Comparison of ENCODE assay signal across 23 mouse cellular contexts in genomic region chr17:85020343-85020742, GRCm38 (mm10). TPM values are rescaled to one million over a fixed set of nuclear protein-coding genes. Genes with fewer than 3 reads are reported as not detected.
DNase-seq lines count a peak whose midpoint lies in the region; ATAC-seq and TF ChIP-seq lines count a peak whose summit lies in the region.
"Had no signal": no experiment of that assay in that cellular context is flagged by ENCODE, and none has a peak within 500 bp of the region (broad histone marks: within the 10 kb centered on the region; RNA-seq: fewer than 3 reads in every experiment).

No protein-coding gene starts in this region.

- peak; percentile 73 for ATAC-seq in kidney, embryonic 15.5 days (replicated peaks; ENCODE audit: low FRiP score)
- no peak for ATAC-seq in liver, embryonic 11.5 days (replicated peaks; ENCODE audit: low FRiP score)
- ATAC-seq: activated CD4-positive, CD25-positive, alpha-beta regulatory T cell, adult 4 months; CD4-positive, CD25-positive, alpha-beta regulatory T cell, adult 4 months; forebrain, embryonic 13.5 days; forebrain, embryonic 15.5 days; forebrain, postnatal 0 days; Patski had no signal

- H3K27me3 ChIP-seq in kidney, embryonic 15.5 days = no peaks in the 10 kb centered on the region
- no peaks in the 10 kb centered on the region for H3K27me3 ChIP-seq in liver, embryonic 11.5 days (replicated peaks; ENCODE audit: control insufficient read depth, insufficient read depth, low read length)
- no peaks in the 10 kb centered on the region for H3K27me3 ChIP-seq in CH12.LX (replicated peaks)
- H3K27me3 ChIP-seq: embryonic facial prominence, embryonic 12.5 days; forebrain, embryonic 13.5 days; forebrain, embryonic 15.5 days; Patski had no signal

- in situ Hi-C loops in CH12.LX (cut with MboI; ENCODE audit: low pct_ligation_motif_present, low pct_unique_long_range_greater_than_20kb, low sequenced_read_pairs) = no loop called here

- no peak for TF ChIP-seq POLR2A in CH12.LX (IDR thresholded peaks at IDR 0.05; ENCODE audit: low read depth, low read length)

- H3K79me2 ChIP-seq in CH12.LX (replicated peaks; ENCODE audit: control insufficient read depth, extremely low read depth, insufficient read depth, poor library complexity, severe bottlenecking) = no peaks in the 10 kb centered on the region

- no peak overlapping the region for H3K4me3 ChIP-seq in kidney, embryonic 15.5 days (replicated peaks)
- H3K4me3 ChIP-seq in liver, embryonic 11.5 days (ENCODE audit: low read depth, low read length) = no peak overlapping the region
- no peak overlapping the region for H3K4me3 ChIP-seq in CH12.LX (replicated peaks in 1 of 3; ENCODE audit: low read depth in 2 of 3, low read length in 2 of 3, poor library complexity in 1 of 3)
- H3K4me3 ChIP-seq: embryonic facial prominence, embryonic 10.5 days; embryonic facial prominence, embryonic 12.5 days; forebrain, embryonic 13.5 days; forebrain, embryonic 15.5 days had no signal

- 72% methylated on average over 3 of the region's 3 CpGs for WGBS in kidney, embryonic 15.5 days
- WGBS in liver, embryonic 11.5 days = 86% methylated on average over 3 of the region's 3 CpGs

- dilution Hi-C loops in CH12.LX (cut with MboI; ENCODE audit: extremely low pct_ligation_motif_present, extremely low pct_unique_long_range_greater_than_20kb, low sequenced_read_pairs) = no loop called here

- no peak for TF ChIP-seq EP300 in CH12.LX (IDR thresholded peaks at IDR 0.05; ENCODE audit: low read length)

- no peak for TF ChIP-seq CTCF in CH12.LX (conservative IDR thresholded peaks at IDR 0.05 in 1 of 2, IDR thresholded peaks at IDR 0.05 in 1 of 2; ENCODE audit: low read depth in 2 of 2, low read length in 2 of 2)

- no peak for TF ChIP-seq RAD21 in CH12.LX (IDR thresholded peaks at IDR 0.05; ENCODE audit: low read depth, low read length)

- no peaks in the 10 kb centered on the region for H3K9me3 ChIP-seq in kidney, embryonic 15.5 days (replicated peaks)
- H3K9me3 ChIP-seq in liver, embryonic 11.5 days (ENCODE audit: control insufficient read depth, low read length) = no peaks in the 10 kb centered on the region
- no peaks in the 10 kb centered on the region for H3K9me3 ChIP-seq in CH12.LX (replicated peaks; ENCODE audit: low read length)
- H3K9me3 ChIP-seq: embryonic facial prominence, embryonic 10.5 days; embryonic facial prominence, embryonic 12.5 days; forebrain, embryonic 13.5 days; forebrain, embryonic 15.5 days had no signal

- H3K36me3 ChIP-seq in kidney, embryonic 15.5 days = no peaks in the 10 kb centered on the region
- H3K36me3 ChIP-seq in liver, embryonic 11.5 days (ENCODE audit: control insufficient read depth, insufficient read depth, low read length) = no peaks in the 10 kb centered on the region
- H3K36me3 ChIP-seq in CH12.LX (replicated peaks in 1 of 2; ENCODE audit: control insufficient read depth in 1 of 2, insufficient read depth in 1 of 2, low read length in 1 of 2) = peaks cover 0 to 16% of the 10 kb centered on the region in 2 experiments
- H3K36me3 ChIP-seq: embryonic facial prominence, embryonic 12.5 days; forebrain, embryonic 15.5 days had no signal

- no peak overlapping the region for H3K4me2 ChIP-seq in kidney, embryonic 15.5 days
- H3K4me2 ChIP-seq in liver, embryonic 11.5 days = no peak overlapping the region
- no peak overlapping the region for H3K4me2 ChIP-seq in CH12.LX (ENCODE audit: insufficient read depth, low read depth, poor library complexity, severe bottlenecking)
- H3K4me2 ChIP-seq: embryonic facial prominence, embryonic 12.5 days; forebrain, embryonic 13.5 days; forebrain, embryonic 15.5 days had no signal

- no peak overlapping the region for H3K9ac ChIP-seq in kidney, embryonic 15.5 days
- no peak overlapping the region for H3K9ac ChIP-seq in liver, embryonic 11.5 days (ENCODE audit: low read depth, low read length)
- H3K9ac ChIP-seq in CH12.LX (ENCODE audit: insufficient read depth, low read depth) = no peak overlapping the region
- H3K9ac ChIP-seq: embryonic facial prominence, embryonic 12.5 days; forebrain, embryonic 13.5 days; forebrain, embryonic 15.5 days; forebrain, postnatal 0 days had no signal

- no peak overlapping the region for H3K27ac ChIP-seq in kidney, embryonic 15.5 days
- no peak overlapping the region for H3K27ac ChIP-seq in liver, embryonic 11.5 days (ENCODE audit: low read depth, low read length)
- H3K27ac ChIP-seq in CH12.LX (ENCODE audit: insufficient read depth, low read depth) = no peak overlapping the region
- H3K27ac ChIP-seq: embryonic facial prominence, embryonic 10.5 days; embryonic facial prominence, embryonic 12.5 days; forebrain, embryonic 13.5 days; forebrain, embryonic 15.5 days had no signal

- H3K4me1 ChIP-seq in kidney, embryonic 15.5 days = peaks cover 8% of the 10 kb centered on the region; the same call in 1 of the 2 replicates
- peaks cover 5% of the 10 kb centered on the region for H3K4me1 ChIP-seq in liver, embryonic 11.5 days (replicated peaks; ENCODE audit: control insufficient read depth, insufficient read depth, low read length)
- H3K4me1 ChIP-seq in CH12.LX (ENCODE audit: control insufficient read depth in 1 of 2, insufficient read depth in 2 of 2) = peaks cover 17 to 41% of the 10 kb centered on the region in 2 experiments
- H3K4me1 ChIP-seq: forebrain, embryonic 15.5 days had no signal

- DNase-seq in kidney, postnatal 14 days = no peak
- peak; percentile 12 for DNase-seq in liver, embryonic 11.5 days (ENCODE audit: low spot score)
- DNase-seq in liver (no peak), CH12.LX (ENCODE audit: extremely low read depth) (no peak)
- DNase-seq in gastrocnemius, adult 8-10 months (ENCODE audit: low spot score in 2 of 2) = no peak
- DNase-seq: adrenal gland, adult 8-10 months; adrenal gland, postnatal 14 days; adrenal gland, postnatal 36 days; B cell, adult 2 months; cerebellum, adult 11-12 months; cerebellum, adult 2 months; cerebellum, adult 9-10 months; cerebellum, postnatal 10 days; cerebellum, postnatal 25 days; forebrain, postnatal 0 days had no signal

TF ChIP-seq in CH12.LX, 34 proteins besides CTCF, POLR2A, EP300 and RAD21:
- TF ChIP-seq ZC3H11A (IDR thresholded peaks at IDR 0.05; ENCODE audit: low read depth, low read length) (no peak), CHD1 (IDR thresholded peaks at IDR 0.05; ENCODE audit: low read depth, low read length) (no peak), HCFC1 (IDR thresholded peaks at IDR 0.05; ENCODE audit: low read depth, low read length) (no peak), ZKSCAN1 (IDR thresholded peaks at IDR 0.05; ENCODE audit: borderline replicate concordance, low read depth, low read length) (peak; percentile 60; the same call in 1 of the 2 replicates)

RNA-seq across cellular contexts. Expression of gene Slc3a1, which starts 7.8 kb away (rescaled TPM):
- polyA plus RNA-seq in kidney, embryonic 15.5 days (2015; fragmentation: Nextera tagmentation; extraction: Ambion mirVana) = 11.1 and 13.1 TPM in 2 replicates
- polyA plus RNA-seq in liver, embryonic 11.5 days (2014; fragmentation: Nextera tagmentation; extraction: Ambion mirVana) = 0.27 and 0.49 TPM in 2 replicates
- 0.04 TPM in 1 of 2 replicates, not detected in the other for total RNA-seq in CH12.LX (2012; rRNA removed)
- not detected in 2 replicates for total RNA-seq in CH12.LX (2014; rRNA removed)
- polyA plus RNA-seq in CH12.LX (2012; ENCODE audit: insufficient read length, low read depth) = not detected in 2 replicates
- not detected for total RNA-seq in gastrocnemius, adult 8-10 months (2022)
